Mouse (Mus musculus): ENCODE results near the gene Atpaf1. TPM values are rescaled to one million over a fixed set of nuclear protein-coding genes. Genes with fewer than 3 reads are reported as not detected.

The Atpaf1 gene
- total RNA-seq (2014; rRNA removed): 13.4 and 16.5 TPM in 2 replicates
- polyA plus RNA-seq (2012; rRNA removed): 23.4 and 25.4 TPM in 2 replicates

- Histone ChIP-seq H3K4me3 (ENCODE audit: insufficient read depth, low read depth, low read length) (peak within 1 kb of the TSS; percentile 87), H3K27ac (replicated peaks; ENCODE audit: insufficient read depth, low read depth, low read length) (peak within 1 kb of the TSS; percentile 45), H3K27me3 (ENCODE audit: control insufficient read depth, insufficient read depth, low read length) (no peaks in the 10 kb centered on the region), H3K79me2 (ENCODE audit: control insufficient read depth, insufficient read depth, low read length) (no peaks in the 10 kb centered on the region), H3K36me3 (ENCODE audit: control insufficient read depth, insufficient read depth, low read length) (peaks cover 13% of the 10 kb centered on the region), H3K4me1 (ENCODE audit: control insufficient read depth, insufficient read depth, low read length) (peaks cover 11% of the 10 kb centered on the region), H3K9ac (ENCODE audit: low read depth, low read length) (peak within 1 kb of the TSS; percentile 93)
- whole genome bisulfite sequencing: under 1% methylated on average over 69 of the region's 69 CpGs
- TF ChIP-seq CTCF (IDR thresholded peaks at IDR 0.05; ENCODE audit: low read depth, low read length) (0 out of 2 replicates have a peak, but pooled peaks have one; percentile 4), POLR2A (IDR thresholded peaks at IDR 0.05; ENCODE audit: extremely low read depth, insufficient read depth, low read length) (peak; percentile 44; the same call in 1 of the 2 replicates)
- DNase-seq (ENCODE audit: extremely low read depth, low read depth, low spot score): peak; percentile 32
Observed at GRCm38 (mm10) chr4:115784769-115785510, at the start of gene Atpaf1. Gene Atpaf1 (plus strand): TSS chr4:115784812.

- DNase-seq (ENCODE audit: extremely low read depth, low read depth, low spot score): no peak
- peaks cover 2% of the 10 kb centered on the region; the same call in 1 of the 2 replicates for H3K4me1 ChIP-seq (ENCODE audit: control insufficient read depth, insufficient read depth, low read length)
- H3K9ac ChIP-seq (ENCODE audit: low read depth, low read length): no peak overlapping the region
- H3K79me2 ChIP-seq (ENCODE audit: control insufficient read depth, insufficient read depth, low read length): no peaks in the 10 kb centered on the region
- no peak overlapping the region for H3K27ac ChIP-seq (replicated peaks; ENCODE audit: insufficient read depth, low read depth, low read length)
- WGBS: 60% methylated on average over 4 of the region's 4 CpGs
- no peak overlapping the region for H3K4me3 ChIP-seq (ENCODE audit: insufficient read depth, low read depth, low read length)
- H3K36me3 ChIP-seq (ENCODE audit: control insufficient read depth, insufficient read depth, low read length): 0 out of 2 replicates have a peak, but pooled peaks cover under 1% of the 10 kb centered on the region
- TF ChIP-seq POLR2A (IDR thresholded peaks at IDR 0.05; ENCODE audit: extremely low read depth, insufficient read depth, low read length) (no peak), CTCF (IDR thresholded peaks at IDR 0.05; ENCODE audit: low read depth, low read length) (no peak)
- H3K27me3 ChIP-seq (ENCODE audit: control insufficient read depth, insufficient read depth, low read length): no peaks in the 10 kb centered on the region
Observed at GRCm38 (mm10) chr4:115734867-115735266, 49.7 kb upstream of the Atpaf1 start.

GRCm38 (mm10) chr4:115737551-115738041, 47.0 kb upstream of the Atpaf1 start, which contains the start of gene Efcab14:
Gene Efcab14 (plus strand): TSS chr4:115737744.
- Histone ChIP-seq H3K27ac (replicated peaks; ENCODE audit: insufficient read depth, low read depth, low read length) (peak within 1 kb of the TSS; percentile 55; the same call in 1 of the 2 replicates), H3K4me1 (ENCODE audit: control insufficient read depth, insufficient read depth, low read length) (no peaks in the 10 kb centered on the region; the same call in 1 of the 2 replicates), H3K27me3 (ENCODE audit: control insufficient read depth, insufficient read depth, low read length) (no peaks in the 10 kb centered on the region), H3K9ac (ENCODE audit: low read depth, low read length) (peak within 1 kb of the TSS; percentile 86), H3K36me3 (ENCODE audit: control insufficient read depth, insufficient read depth, low read length) (peaks cover 18% of the 10 kb centered on the region), H3K4me3 (ENCODE audit: insufficient read depth, low read depth, low read length) (peak within 1 kb of the TSS; percentile 86), H3K79me2 (ENCODE audit: control insufficient read depth, insufficient read depth, low read length) (no peaks in the 10 kb centered on the region)
- WGBS: under 1% methylated on average over 45 of the region's 45 CpGs
- TF ChIP-seq CTCF (IDR thresholded peaks at IDR 0.05; ENCODE audit: low read depth, low read length): peak; percentile 48
- 0 out of 2 replicates have a peak, but pooled peaks have one; percentile 48 for TF ChIP-seq POLR2A (IDR thresholded peaks at IDR 0.05; ENCODE audit: extremely low read depth, insufficient read depth, low read length)
- DNase-seq (ENCODE audit: extremely low read depth, low read depth, low spot score): peak; percentile 83

DNA sequence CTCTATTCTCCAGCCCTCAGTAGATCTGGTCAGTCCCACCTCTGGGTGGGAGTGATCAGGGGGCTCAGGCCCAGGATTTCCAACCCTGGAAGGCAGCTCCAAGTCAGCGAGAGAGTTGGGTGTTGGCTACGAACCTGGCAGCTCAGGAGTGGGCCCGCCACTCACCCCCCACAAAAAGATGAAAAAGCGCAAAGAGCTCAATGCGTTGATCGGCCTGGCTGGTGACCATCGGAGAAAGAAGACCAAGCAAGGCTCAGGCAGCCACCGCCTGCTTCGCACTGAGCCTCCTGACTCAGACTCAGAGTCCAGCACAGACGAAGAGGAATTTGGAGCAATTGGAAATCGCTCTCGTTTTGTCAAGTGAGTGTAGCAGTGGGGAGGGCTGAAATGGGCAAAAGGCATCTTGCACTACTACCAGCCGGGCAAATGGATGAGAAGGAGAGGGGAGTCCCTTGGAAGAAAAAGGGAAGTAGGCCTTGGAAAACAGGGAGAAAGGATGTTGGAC, 46.1 kb upstream of the Atpaf1 start:
- Histone ChIP-seq H3K9ac (ENCODE audit: low read depth, low read length) (peak overlapping the region; percentile 27; the same call in 1 of the 2 replicates), H3K27me3 (ENCODE audit: control insufficient read depth, insufficient read depth, low read length) (no peaks in the 10 kb centered on the region), H3K4me3 (ENCODE audit: insufficient read depth, low read depth, low read length) (0 out of 2 replicates have a peak overlapping the region, but pooled peaks have one; percentile 7), H3K36me3 (ENCODE audit: control insufficient read depth, insufficient read depth, low read length) (peaks cover 22% of the 10 kb centered on the region), H3K27ac (replicated peaks; ENCODE audit: insufficient read depth, low read depth, low read length) (no peak overlapping the region), H3K79me2 (ENCODE audit: control insufficient read depth, insufficient read depth, low read length) (no peaks in the 10 kb centered on the region), H3K4me1 (ENCODE audit: control insufficient read depth, insufficient read depth, low read length) (no peaks in the 10 kb centered on the region; the same call in 1 of the 2 replicates)
- TF ChIP-seq POLR2A (IDR thresholded peaks at IDR 0.05; ENCODE audit: extremely low read depth, insufficient read depth, low read length) (no peak), CTCF (IDR thresholded peaks at IDR 0.05; ENCODE audit: low read depth, low read length) (no peak)
- no peak for DNase-seq (ENCODE audit: extremely low read depth, low read depth, low spot score)
- 35% methylated on average over 13 of the region's 13 CpGs for WGBS

DNA sequence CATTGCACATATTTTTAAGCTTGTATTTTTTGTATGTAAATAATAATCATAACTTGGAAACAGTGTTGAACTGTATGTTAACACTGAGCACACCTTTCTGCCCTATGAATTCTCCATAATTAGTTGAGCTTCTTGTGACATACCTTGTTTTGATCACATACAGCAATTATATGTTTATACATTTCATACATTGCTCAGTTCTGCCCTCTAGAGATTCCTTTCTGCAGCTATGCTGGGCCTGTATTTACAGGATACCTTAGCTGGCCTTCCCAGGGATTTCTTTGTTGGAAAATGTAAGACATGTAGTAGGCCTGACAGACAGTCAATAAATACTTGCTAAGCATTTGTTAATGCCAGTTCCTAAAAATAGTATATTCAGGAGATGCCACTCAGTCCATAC, 42.0 kb upstream of the Atpaf1 start:
- DNase-seq (ENCODE audit: extremely low read depth, low read depth, low spot score): no peak
- Histone ChIP-seq H3K27ac (replicated peaks; ENCODE audit: insufficient read depth, low read depth, low read length) (no peak overlapping the region), H3K4me3 (ENCODE audit: insufficient read depth, low read depth, low read length) (no peak overlapping the region), H3K27me3 (ENCODE audit: control insufficient read depth, insufficient read depth, low read length) (no peaks in the 10 kb centered on the region), H3K36me3 (ENCODE audit: control insufficient read depth, insufficient read depth, low read length) (peaks cover 37% of the 10 kb centered on the region), H3K4me1 (ENCODE audit: control insufficient read depth, insufficient read depth, low read length) (no peaks in the 10 kb centered on the region; the same call in 1 of the 2 replicates), H3K9ac (ENCODE audit: low read depth, low read length) (no peak overlapping the region), H3K79me2 (ENCODE audit: control insufficient read depth, insufficient read depth, low read length) (no peaks in the 10 kb centered on the region)
- TF ChIP-seq CTCF (IDR thresholded peaks at IDR 0.05; ENCODE audit: low read depth, low read length) (no peak), POLR2A (IDR thresholded peaks at IDR 0.05; ENCODE audit: extremely low read depth, insufficient read depth, low read length) (no peak)

Data from liver, adult 2 months (tissue).